Mouse (Mus musculus) hindbrain, postnatal 0 days (tissue): ENCODE results near the gene Lag3. TPM values are rescaled to one million over a fixed set of nuclear protein-coding genes. Genes with fewer than 3 reads are reported as not detected.
A peak's percentile ranks its signal among the peaks of the same experiment; 100 is the strongest.

Experiments used
- ATAC-seq: fragments of 200-750 bp; cut with Nextera tagmentation; 2 replicates; pipeline ENCODE4 v1.8.0; 2017; ENCODE audit warnings: mild to moderate bottlenecking, moderate TSS enrichment, moderate library complexity
- DNase-seq: peaks from one replicate; pipeline ENCODE4 v3.0.0-alpha.2; 2015; ENCODE audit warnings: low spot score
- H3K27ac ChIP-seq: fragments of 300-500 bp; sonication (generic); 2 replicates; pipeline ENCODE4 v1.5.1; 2014; ENCODE audit warnings: mild to moderate bottlenecking
- H3K27me3 ChIP-seq: fragments of 300-500 bp; sonication (generic); 2 replicates; pipeline ENCODE4 v1.6.1; 2014; ENCODE audit warnings: low read length, mixed read lengths; ENCODE audit not compliant: insufficient read depth
- H3K36me3 ChIP-seq: fragments of 300-500 bp; sonication (generic); 2 replicates; pipeline ENCODE4 v1.6.1; 2014; ENCODE audit warnings: low read length, mixed read lengths; ENCODE audit not compliant: insufficient read depth
- H3K4me1 ChIP-seq: fragments of 300-500 bp; sonication (generic); 2 replicates; pipeline ENCODE4 v1.6.1; 2014; ENCODE audit warnings: antibody characterized with exemption, low read length, mixed read lengths; ENCODE audit not compliant: insufficient read depth
- H3K4me2 ChIP-seq: fragments of 300-500 bp; sonication (generic); 2 replicates; pipeline ENCODE4 v1.6.1; 2014; ENCODE audit warnings: low read depth, mild to moderate bottlenecking, low read length, moderate library complexity, mixed read lengths
- H3K4me3 ChIP-seq: fragments of 300-500 bp; sonication (generic); 2 replicates; pipeline ENCODE4 v1.5.1; 2014; ENCODE audit warnings: low read length
- H3K9ac ChIP-seq: fragments of 300-500 bp; sonication (generic); replicated peaks from 2 replicates; pipeline ENCODE4 v1.6.1; 2014; ENCODE audit warnings: mild to moderate bottlenecking, low read length, moderate library complexity, mixed read lengths
- H3K9me3 ChIP-seq: fragments of 300-500 bp; sonication (generic); 2 replicates; pipeline ENCODE4 v1.6.1; 2016; ENCODE audit warnings: low read length, mixed read lengths
- CTCF ChIP-seq: IDR thresholded peaks from 2 replicates; pipeline ENCODE4 v1.5.1; 2016; ENCODE audit warnings: antibody characterized with exemption, control low read depth, low read depth
- WGBS: fragments of 180-500 bp; shearing (Covaris S2); extraction: QIAGEN DNeasy Blood & Tissue Kit; methylation state at CpG from one replicate; pipeline ENCODE4 v1.1.7; 2014; 5-methylcytosine and 5-hydroxymethylcytosine counted together
- polyA plus RNA-seq: library from polyadenylated mRNA; unstranded; fragments of >200 nt; fragmentation: Nextera tagmentation; extraction: Ambion mirVana; gene quantifications from 2 replicates; pipeline ENCODE4 v1.2.1, GENCODE M21; 2015
- total RNA-seq: library from RNA; depleted of rRNA; stranded (reverse); fragments of >200 nt; gene quantifications from 2 replicates; pipeline ENCODE4 v1.2.3, GENCODE M21; 2014

The Lag3 gene
- total and polyA plus RNA-seq, 2 experiments from 2014 or later = 2.2 to 3.6 TPM

GRCm38 (mm10) chr6:124887986-124888385 is 23.5 kb downstream of the Lag3 start, which contains the start of gene Cd4:
TSS of gene Cd4 (minus strand) at chr6:124888221.
- ATAC-seq = no peak
- TF ChIP-seq CTCF = no peak

GRCm38 (mm10) chr6:124885956-124886381 is 25.5 kb downstream of the Lag3 start:
- no peak for DNase-seq
- Histone ChIP-seq H3K4me1 (no peaks in the 10 kb centered on the region), H3K9me3 (no peaks in the 10 kb centered on the region), H3K4me3 (no peak overlapping the region), H3K27ac (no peak overlapping the region), H3K4me2 (no peak overlapping the region), H3K9ac (no peak overlapping the region), H3K27me3 (no peaks in the 10 kb centered on the region), H3K36me3 (no peaks in the 10 kb centered on the region)
- TF ChIP-seq CTCF = no peak
- ATAC-seq = no peak
- 91% methylated on average over 8 of the region's 8 CpGs for WGBS

More at GRCm38 (mm10) chr6:124887986-124888385, 23.5 kb downstream of the Lag3 start, which contains the start of gene Cd4:
- Histone ChIP-seq H3K27ac (no peak within 1 kb of the TSS), H3K4me1 (no peaks in the 10 kb centered on the region), H3K9me3 (no peaks in the 10 kb centered on the region), H3K36me3 (no peaks in the 10 kb centered on the region), H3K4me3 (no peak within 1 kb of the TSS), H3K4me2 (no peak within 1 kb of the TSS), H3K9ac (no peak within 1 kb of the TSS), H3K27me3 (no peaks in the 10 kb centered on the region)
- WGBS = 86% methylated on average over 9 of the region's 9 CpGs
- no peak for DNase-seq

GRCm38 (mm10) chr6:124884714-124885500 is 26.6 kb downstream of the Lag3 start:
- Histone ChIP-seq H3K36me3 (no peaks in the 10 kb centered on the region), H3K9me3 (no peaks in the 10 kb centered on the region), H3K9ac (no peak overlapping the region), H3K4me1 (no peaks in the 10 kb centered on the region), H3K4me3 (no peak overlapping the region), H3K4me2 (no peak overlapping the region), H3K27me3 (no peaks in the 10 kb centered on the region), H3K27ac (no peak overlapping the region)
- ATAC-seq = no peak
- TF ChIP-seq CTCF = no peak
- WGBS = 58% methylated on average over 10 of the region's 10 CpGs
- peak; percentile 24 for DNase-seq

- no peak overlapping the region for H3K9ac ChIP-seq
- ATAC-seq = no peak
- no peak overlapping the region for H3K4me3 ChIP-seq
- no peaks in the 10 kb centered on the region for H3K27me3 ChIP-seq
- no peaks in the 10 kb centered on the region for H3K36me3 ChIP-seq
- no peak for DNase-seq
- no peak overlapping the region for H3K27ac ChIP-seq
- WGBS = 73% methylated on average over 10 of the region's 10 CpGs
- no peaks in the 10 kb centered on the region for H3K9me3 ChIP-seq
- H3K4me2 ChIP-seq = no peak overlapping the region
- H3K4me1 ChIP-seq = no peaks in the 10 kb centered on the region
- no peak for TF ChIP-seq CTCF
Observed at GRCm38 (mm10) chr6:124883351-124883750, 28.2 kb downstream of the Lag3 start.

- TF ChIP-seq CTCF = no peak
- ATAC-seq (no peak), DNase-seq (no peak)
- H3K27me3 ChIP-seq = no peaks in the 10 kb centered on the region
- no peak overlapping the region for H3K27ac ChIP-seq
- no peak overlapping the region for H3K4me2 ChIP-seq
- H3K4me1 ChIP-seq = no peaks in the 10 kb centered on the region
- H3K36me3 ChIP-seq = no peaks in the 10 kb centered on the region
- H3K9me3 ChIP-seq = no peaks in the 10 kb centered on the region
- WGBS = 86% methylated on average over 9 of the region's 9 CpGs
- no peak overlapping the region for H3K4me3 ChIP-seq
- no peak overlapping the region for H3K9ac ChIP-seq
Observed at GRCm38 (mm10) chr6:124881821-124882220, 29.7 kb downstream of the Lag3 start.

- DNase-seq (no peak), ATAC-seq (no peak)
- no peak for TF ChIP-seq CTCF
- Histone ChIP-seq H3K9ac (no peak overlapping the region), H3K27me3 (no peaks in the 10 kb centered on the region), H3K9me3 (no peaks in the 10 kb centered on the region), H3K27ac (no peak overlapping the region), H3K4me2 (no peak overlapping the region), H3K4me1 (no peaks in the 10 kb centered on the region), H3K36me3 (no peaks in the 10 kb centered on the region), H3K4me3 (no peak overlapping the region)
- WGBS = 60% methylated on average over 6 of the region's 6 CpGs
Observed at GRCm38 (mm10) chr6:124879390-124879789, 32.1 kb downstream of the Lag3 start.

GRCm38 (mm10) chr6:124874348-124874747 is 37.2 kb downstream of the Lag3 start:
- WGBS = 48% methylated on average over 3 of the region's 3 CpGs
- ATAC-seq (no peak), DNase-seq (no peak)

More at GRCm38 (mm10) chr6:124874348-124874747, 37.2 kb downstream of the Lag3 start:
- Histone ChIP-seq H3K4me2 (no peak overlapping the region), H3K9me3 (no peaks in the 10 kb centered on the region), H3K27ac (no peak overlapping the region), H3K4me1 (no peaks in the 10 kb centered on the region), H3K36me3 (no peaks in the 10 kb centered on the region), H3K4me3 (no peak overlapping the region), H3K27me3 (no peaks in the 10 kb centered on the region), H3K9ac (no peak overlapping the region)
- TF ChIP-seq CTCF = no peak
